Mouse (Mus musculus): ENCODE data around the gene Tas2r137. TPM values are rescaled to one million over a fixed set of nuclear protein-coding genes. Genes with fewer than 3 reads are reported as not detected.

Gene Tas2r137
- not detected in 2 replicates for polyA plus RNA-seq (2015; fragmentation: Nextera tagmentation; extraction: Ambion mirVana)

DNA sequence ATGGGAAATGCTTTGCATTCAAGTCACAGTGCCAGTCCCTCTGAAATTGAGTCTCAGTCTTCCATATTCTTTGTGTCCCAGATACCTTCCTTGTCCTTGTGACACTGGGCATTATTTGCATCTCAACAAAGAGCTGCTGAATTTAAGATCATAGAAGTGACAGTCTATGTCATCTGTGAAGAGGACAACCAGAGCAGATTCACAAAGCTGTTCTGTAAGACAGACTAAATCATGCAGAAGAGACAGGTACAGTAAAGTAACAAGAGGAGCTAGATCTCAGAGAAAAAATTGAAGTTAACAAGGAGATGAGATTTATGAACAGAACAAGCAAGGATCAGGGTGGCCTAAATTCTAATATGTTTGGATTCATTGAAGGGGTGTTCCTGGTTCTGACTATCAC lies at the start of gene Tas2r137:
Gene Tas2r137 (plus strand): TSS at position 301 of the 400 bp plus-strand sequence.

DNA sequence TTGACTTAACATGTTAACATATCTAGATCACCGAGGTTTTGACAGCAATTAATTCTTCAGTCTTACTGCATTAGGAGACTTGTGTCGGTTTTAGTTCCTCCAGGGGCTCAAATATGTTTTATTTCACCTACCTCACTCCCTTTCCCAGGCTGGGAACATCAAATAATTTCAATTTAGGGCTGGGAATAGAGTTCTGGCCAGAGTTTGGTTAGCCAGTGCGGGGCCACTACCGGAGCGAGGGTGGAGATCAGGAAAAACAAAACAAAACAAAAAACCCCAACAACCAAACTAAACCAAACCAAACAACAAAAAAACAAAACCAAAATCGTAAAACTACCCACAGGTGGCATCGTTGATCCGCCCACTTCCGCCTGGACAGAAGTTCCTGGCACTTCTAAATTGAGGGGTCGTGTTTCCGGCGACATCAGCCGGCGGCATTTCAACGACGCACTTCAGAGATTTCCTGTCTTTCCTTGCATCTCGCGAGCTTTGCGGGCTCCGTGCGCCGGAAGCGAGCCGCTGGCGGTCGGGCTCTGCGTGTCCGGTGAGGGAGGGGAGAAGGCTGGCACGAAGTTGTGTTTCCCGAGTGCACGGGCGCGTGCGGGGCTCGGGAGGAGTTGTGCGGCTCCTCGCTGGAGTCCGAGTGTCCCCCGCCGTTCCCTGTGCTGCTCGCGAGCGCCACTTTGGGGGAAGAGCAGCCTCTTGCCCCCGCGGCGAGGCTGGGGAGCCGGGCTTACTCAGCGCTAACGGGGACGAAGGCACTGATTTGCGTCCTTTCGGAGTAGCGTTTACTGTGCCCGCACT lies 19.9 kb upstream of the Tas2r137 start, which contains the start of gene Ssbp1:
Gene Ssbp1 (plus strand): TSS at position 437 of the 804 bp plus-strand sequence.

DNA sequence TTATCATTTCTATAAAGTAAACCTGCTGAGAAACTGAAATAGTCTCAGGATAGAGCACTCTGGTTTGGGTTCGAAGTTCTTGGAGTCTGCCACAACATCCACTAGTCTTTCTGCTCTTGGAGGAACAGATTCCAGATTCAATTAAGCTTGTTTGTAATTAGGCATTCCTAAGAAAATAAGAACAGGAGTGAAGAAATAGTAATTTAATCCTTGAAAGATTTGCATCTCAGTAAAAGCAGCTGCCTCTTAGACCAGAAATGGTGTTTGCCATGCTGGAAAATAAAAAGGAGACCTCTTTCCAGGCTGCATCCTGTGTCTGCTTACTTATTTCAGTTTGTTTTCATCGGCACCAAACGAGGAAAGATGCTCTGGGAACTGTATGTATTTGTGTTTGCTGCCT lies 2.2 kb downstream of the Tas2r137 start, which contains the start of gene Tas2r108:
Gene Tas2r108 (plus strand): TSS at position 301 of the 400 bp plus-strand sequence.

DNA sequence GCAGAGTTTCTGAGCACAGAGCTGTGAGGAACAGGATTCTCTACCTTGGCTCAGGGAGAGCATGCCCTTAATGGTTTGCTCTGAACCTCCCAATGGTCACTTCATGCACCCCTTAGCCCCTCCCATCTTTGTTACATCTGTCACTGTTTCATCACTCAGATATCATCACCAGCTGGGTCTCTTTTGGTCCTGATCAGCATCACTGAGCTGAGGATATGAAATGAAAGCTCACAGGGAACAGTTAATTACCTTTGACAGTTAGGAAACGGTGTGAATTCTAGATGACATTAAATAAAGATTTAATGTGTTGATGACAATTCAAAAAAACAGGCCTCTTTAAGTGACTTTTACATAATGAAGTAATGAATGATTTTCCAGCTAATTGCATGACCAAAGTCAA lies 28.4 kb downstream of the Tas2r137 start, which contains the start of gene Prss37:
Gene Prss37 (minus strand): TSS at position 101 of the 400 bp plus-strand sequence.

Other genes starting within 250 kb of the Tas2r137 start
- gene Agk, start 166.1 kb upstream of the Tas2r137 start, polyA plus RNA-seq (2015; fragmentation: Nextera tagmentation; extraction: Ambion mirVana) = 17.5 and 18.7 TPM in 2 replicates
- 2.9 and 5.0 TPM in 2 replicates for gene E330009J07Rik, start 55.1 kb upstream of the Tas2r137 start, polyA plus RNA-seq (2015; fragmentation: Nextera tagmentation; extraction: Ambion mirVana)
- not detected in 2 replicates for gene Wee2, start 52.1 kb upstream of the Tas2r137 start, polyA plus RNA-seq (2015; fragmentation: Nextera tagmentation; extraction: Ambion mirVana)
- 93.6 and 104 TPM in 2 replicates for gene Ssbp1, start 19.9 kb upstream of the Tas2r137 start, polyA plus RNA-seq (2015; fragmentation: Nextera tagmentation; extraction: Ambion mirVana)
- not detected in 2 replicates for gene Tas2r108, start 2.3 kb downstream of the Tas2r137 start, polyA plus RNA-seq (2015; fragmentation: Nextera tagmentation; extraction: Ambion mirVana)
- not detected in 2 replicates for gene Prss37, start 28.3 kb downstream of the Tas2r137 start, polyA plus RNA-seq (2015; fragmentation: Nextera tagmentation; extraction: Ambion mirVana)
- gene Olfr461, start 63.8 kb downstream of the Tas2r137 start, polyA plus RNA-seq (2015; fragmentation: Nextera tagmentation; extraction: Ambion mirVana) = not detected in 2 replicates
- gene Olfr460, start 78.3 kb downstream of the Tas2r137 start, polyA plus RNA-seq (2015; fragmentation: Nextera tagmentation; extraction: Ambion mirVana) = not detected in 2 replicates
- gene Clec5a, start 94.6 kb downstream of the Tas2r137 start, polyA plus RNA-seq (2015; fragmentation: Nextera tagmentation; extraction: Ambion mirVana) = 15.6 and 22.9 TPM in 2 replicates
- gene Tas2r138, start 122.1 kb downstream of the Tas2r137 start, polyA plus RNA-seq (2015; fragmentation: Nextera tagmentation; extraction: Ambion mirVana) = not detected in 2 replicates
- 0.46 and 1.3 TPM in 2 replicates for gene Mgam, start 137.6 kb downstream of the Tas2r137 start, polyA plus RNA-seq (2015; fragmentation: Nextera tagmentation; extraction: Ambion mirVana)

All from spleen, postnatal 0 days (tissue).